ENCODE assay signal across 1 mouse cellular context in the genomic region with DNA sequence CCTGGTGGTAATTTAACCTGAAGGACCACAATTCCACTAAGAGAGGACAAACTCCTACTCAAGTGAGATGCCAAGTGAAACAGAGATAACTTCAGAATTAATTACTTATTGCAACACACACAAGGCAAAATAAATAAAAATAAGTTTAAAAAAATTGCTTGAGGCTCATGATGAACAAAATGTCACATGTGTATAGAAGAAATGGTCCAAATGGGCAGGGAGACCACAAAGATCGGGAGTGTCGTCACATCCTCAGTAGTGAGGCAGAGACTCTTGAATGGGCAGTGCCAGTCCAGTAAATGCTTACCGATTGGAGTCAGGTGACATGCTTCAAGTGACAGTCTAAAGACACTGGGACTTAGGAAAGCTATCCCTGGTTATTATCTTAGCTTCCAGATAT.
TF ChIP-seq lines count a peak whose summit lies in the region.

No protein-coding gene starts in this region.

TF ChIP-seq in MEL, 35 proteins besides CTCF, POLR2A, EP300 and RAD21:
- TF ChIP-seq MYB (IDR thresholded peaks at IDR 0.05; ENCODE audit: low read depth, low read length) (no peak), BHLHE40 (IDR thresholded peaks at IDR 0.05; ENCODE audit: borderline replicate concordance, low read depth, low read length) (no peak), CHD2 (IDR thresholded peaks at IDR 0.05; ENCODE audit: low read length) (no peak), MAZ (IDR thresholded peaks at IDR 0.05; ENCODE audit: low read depth, low read length) (no peak), GABPA (IDR thresholded peaks at IDR 0.05; ENCODE audit: low read depth, low read length) (no peak), USF2 (IDR thresholded peaks at IDR 0.05; ENCODE audit: borderline replicate concordance in 1 of 2, insufficient read depth in 1 of 2, low read depth in 1 of 2, low read length in 2 of 2) (no peak), JUND (IDR thresholded peaks at IDR 0.05; ENCODE audit: low read depth, low read length) (no peak), GATA1 (IDR thresholded peaks at IDR 0.05; ENCODE audit: low read depth, low read length) (no peak), HCFC1 (IDR thresholded peaks at IDR 0.05; ENCODE audit: low read depth, low read length) (no peak), MAX (IDR thresholded peaks at IDR 0.05; ENCODE audit: low read length) (no peak), CHD1 (IDR thresholded peaks at IDR 0.05; ENCODE audit: low read depth, low read length) (no peak), TAL1 (IDR thresholded peaks at IDR 0.05; ENCODE audit: low read length) (no peak), RCOR1 (IDR thresholded peaks at IDR 0.05; ENCODE audit: low read depth, low read length) (no peak)
